Mouse (Mus musculus) kidney, adult 2 months (tissue): ENCODE measurements around the gene Cog3. TPM values are rescaled to one million over a fixed set of nuclear protein-coding genes. Genes with fewer than 3 reads are reported as not detected.

Experiments
- DNase-seq: peaks from one replicate; pipeline ENCODE4 v3.0.0; 2021
- H3K27ac ChIP-seq: fragments of 200-500 bp; 2 replicates; pipeline ENCODE4 v1.5.1; 2012; ENCODE audit warnings: low read depth, low read length, control low read depth, inconsistent platforms; ENCODE audit not compliant: insufficient read depth
- H3K27me3 ChIP-seq: fragments of 200-500 bp; replicated peaks from 2 replicates; pipeline ENCODE4 v1.6.1; 2012; ENCODE audit warnings: mild to moderate bottlenecking, moderate library complexity, low read length, inconsistent platforms; ENCODE audit not compliant: control insufficient read depth, insufficient read depth
- H3K36me3 ChIP-seq: fragments of 200-500 bp; 2 replicates; pipeline ENCODE4 v1.6.1; 2012; ENCODE audit warnings: mild to moderate bottlenecking, moderate library complexity, low read length, inconsistent platforms; ENCODE audit not compliant: control insufficient read depth, insufficient read depth
- H3K4me1 ChIP-seq: fragments of 200-500 bp; 2 replicates; pipeline ENCODE4 v1.6.1; 2011; ENCODE audit warnings: low read length; ENCODE audit not compliant: control insufficient read depth, insufficient read depth
- H3K4me3 ChIP-seq: fragments of 200-500 bp; 2 replicates; pipeline ENCODE4 v1.5.1; 2011; ENCODE audit warnings: mild to moderate bottlenecking, low read depth, low read length, control low read depth; ENCODE audit not compliant: insufficient read depth
- CTCF ChIP-seq: fragments of 200-500 bp; conservative IDR thresholded peaks from 2 replicates; pipeline ENCODE4 v1.5.1; 2011; ENCODE audit warnings: low read depth, mild to moderate bottlenecking, control low read depth, low read length, moderate library complexity, mixed read lengths; ENCODE audit not compliant: insufficient read depth, insufficient read length
- POLR2A ChIP-seq: fragments of 200-500 bp; IDR thresholded peaks from one replicate; pipeline ENCODE4 v1.6.1; 2011; ENCODE audit warnings: low read depth, low read length, control low read depth
- WGBS: fragments of 180-500 bp; shearing (Covaris S2); methylation state at CpG from one replicate; pipeline ENCODE4 v1.1.7; 2018; 5-methylcytosine and 5-hydroxymethylcytosine counted together
- polyA plus RNA-seq: library from polyadenylated mRNA; depleted of rRNA; stranded (reverse); fragments of >200 nt; gene quantifications from 2 replicates; pipeline ENCODE4 v1.2.3, GENCODE M21; 2012

Gene Cog3
- polyA plus RNA-seq, 1 experiment = 10.0 TPM

DNA sequence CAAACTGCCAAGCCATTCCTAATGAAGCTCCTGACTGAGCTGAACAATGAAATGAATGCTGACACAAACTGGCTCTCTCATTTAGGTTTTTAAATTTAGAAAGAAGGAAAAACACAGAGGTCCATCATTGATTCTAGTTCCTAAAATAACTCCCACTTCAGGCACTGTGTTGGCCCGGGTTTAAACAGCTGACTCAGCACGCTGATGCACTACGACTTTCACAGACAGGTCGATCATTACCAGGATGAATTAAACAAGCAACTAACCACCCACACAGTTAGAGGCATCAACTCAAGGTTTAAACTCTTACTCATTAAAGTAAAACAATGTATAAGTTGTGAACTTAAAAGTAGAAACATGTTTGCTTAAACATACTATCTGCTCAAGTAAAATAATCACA is 47.7 kb downstream of the Cog3 start:
- H3K4me3 ChIP-seq = no peak overlapping the region
- DNase-seq = peak; percentile 78
- peak overlapping the region; percentile 82 for H3K27ac ChIP-seq
- peaks cover 7% of the 10 kb centered on the region for H3K36me3 ChIP-seq
- H3K27me3 ChIP-seq = no peaks in the 10 kb centered on the region
- 37% methylated on average over 4 of the region's 4 CpGs for WGBS
- TF ChIP-seq POLR2A = no peak
- no peak for TF ChIP-seq CTCF
- H3K4me1 ChIP-seq = peaks cover 13% of the 10 kb centered on the region

DNA sequence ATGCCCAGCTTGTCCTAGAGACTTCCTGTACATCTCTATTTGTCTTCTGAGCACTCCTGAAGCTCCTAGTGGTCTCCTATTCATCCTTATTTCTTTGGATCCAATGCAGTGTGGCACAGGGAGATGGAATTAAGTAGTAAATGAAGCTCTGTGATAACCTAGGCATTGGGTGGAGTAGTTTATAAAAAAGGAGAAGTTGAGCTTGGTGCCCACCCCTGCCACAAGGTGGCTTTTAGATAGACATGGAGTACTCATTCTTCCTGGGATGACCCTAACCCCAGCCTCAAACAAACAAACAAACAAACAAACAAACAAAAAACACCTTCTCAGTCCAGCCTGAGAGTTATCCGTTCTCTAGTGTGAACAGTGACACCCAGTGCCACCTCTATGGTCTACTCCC is 56.4 kb downstream of the Cog3 start:
- H3K27ac ChIP-seq = no peak overlapping the region
- no peaks in the 10 kb centered on the region for H3K36me3 ChIP-seq
- H3K4me1 ChIP-seq = no peaks in the 10 kb centered on the region
- no peak overlapping the region for H3K4me3 ChIP-seq
- DNase-seq = no peak
- WGBS = 68% methylated on average over 1 of the region's 1 CpGs
- H3K27me3 ChIP-seq = no peaks in the 10 kb centered on the region
- TF ChIP-seq CTCF (no peak), POLR2A (no peak)

DNA sequence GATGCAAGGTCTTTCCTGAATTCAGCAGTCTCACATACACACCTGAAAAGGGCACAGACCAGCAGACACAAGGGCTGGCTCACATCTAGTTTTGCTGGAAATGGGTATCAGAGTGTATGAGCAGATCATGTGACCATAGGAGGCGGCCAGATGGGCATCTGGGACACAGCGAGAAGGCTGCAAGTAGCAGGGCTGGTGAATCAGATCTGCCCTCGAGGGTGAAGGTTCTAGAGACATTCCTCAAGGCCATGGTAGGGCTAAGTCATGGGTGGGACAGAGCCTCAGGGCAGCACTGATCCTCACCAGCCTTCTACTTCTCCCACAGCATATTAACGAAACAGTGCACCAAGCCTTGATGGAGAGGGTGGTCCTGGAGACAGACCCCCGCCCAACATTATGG is 58.2 kb downstream of the Cog3 start:
- H3K4me3 ChIP-seq = no peak overlapping the region
- H3K4me1 ChIP-seq = no peaks in the 10 kb centered on the region
- DNase-seq = peak; percentile 14
- H3K36me3 ChIP-seq = no peaks in the 10 kb centered on the region
- 74% methylated on average over 5 of the region's 5 CpGs for WGBS
- no peak overlapping the region for H3K27ac ChIP-seq
- TF ChIP-seq CTCF = no peak
- TF ChIP-seq POLR2A = no peak
- no peaks in the 10 kb centered on the region for H3K27me3 ChIP-seq

DNA sequence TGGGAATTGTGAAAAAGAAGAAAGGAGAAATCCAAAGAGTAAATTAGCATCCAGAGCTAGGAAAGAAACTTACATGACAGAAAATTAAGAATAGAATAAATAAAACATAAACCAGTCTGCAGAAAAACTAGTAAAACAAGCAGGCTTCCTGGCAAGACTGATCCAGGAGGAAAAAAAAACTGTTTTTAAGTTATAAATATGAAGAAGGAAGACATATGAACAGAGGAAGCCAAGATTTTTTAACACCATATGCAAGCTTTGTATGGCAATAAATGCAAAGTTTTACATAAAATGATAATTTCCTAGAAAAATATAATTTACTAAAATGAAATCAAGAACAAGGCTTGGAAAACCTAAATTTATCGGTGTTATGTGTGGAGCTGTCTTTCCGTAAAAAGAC is 63.9 kb downstream of the Cog3 start:
- Histone ChIP-seq H3K4me1 (no peaks in the 10 kb centered on the region), H3K36me3 (no peaks in the 10 kb centered on the region), H3K4me3 (no peak overlapping the region), H3K27ac (no peak overlapping the region), H3K27me3 (no peaks in the 10 kb centered on the region)
- no peak for DNase-seq
- WGBS = 91% methylated on average over 2 of the region's 2 CpGs
- TF ChIP-seq POLR2A = no peak
- TF ChIP-seq CTCF = no peak

DNA sequence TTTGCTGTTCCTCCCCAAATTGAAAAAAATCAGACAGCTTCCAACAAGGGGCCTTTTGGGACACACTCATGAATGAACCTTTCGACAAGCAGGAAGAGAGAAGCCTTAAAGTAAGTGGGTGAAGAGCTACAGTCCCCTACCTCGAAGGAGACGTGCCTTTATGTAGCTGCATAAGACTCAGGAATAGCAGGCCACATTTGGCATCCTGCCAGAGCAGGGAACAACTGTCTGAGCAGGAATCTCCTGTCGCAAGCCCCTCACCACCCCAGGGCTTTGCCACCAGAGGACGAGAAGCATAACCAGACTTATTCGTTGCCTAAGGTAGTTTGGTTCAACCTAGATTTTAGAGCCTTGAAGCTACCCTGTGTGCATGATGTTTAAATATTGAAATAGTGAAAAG is 78.0 kb downstream of the Cog3 start:
- DNase-seq = no peak
- no peak overlapping the region for H3K27ac ChIP-seq
- TF ChIP-seq POLR2A (no peak), CTCF (no peak)
- no peaks in the 10 kb centered on the region for H3K4me1 ChIP-seq
- 50% methylated on average over 6 of the region's 6 CpGs for whole genome bisulfite sequencing
- H3K4me3 ChIP-seq = no peak overlapping the region
- H3K27me3 ChIP-seq = no peaks in the 10 kb centered on the region
- H3K36me3 ChIP-seq = no peaks in the 10 kb centered on the region

DNA sequence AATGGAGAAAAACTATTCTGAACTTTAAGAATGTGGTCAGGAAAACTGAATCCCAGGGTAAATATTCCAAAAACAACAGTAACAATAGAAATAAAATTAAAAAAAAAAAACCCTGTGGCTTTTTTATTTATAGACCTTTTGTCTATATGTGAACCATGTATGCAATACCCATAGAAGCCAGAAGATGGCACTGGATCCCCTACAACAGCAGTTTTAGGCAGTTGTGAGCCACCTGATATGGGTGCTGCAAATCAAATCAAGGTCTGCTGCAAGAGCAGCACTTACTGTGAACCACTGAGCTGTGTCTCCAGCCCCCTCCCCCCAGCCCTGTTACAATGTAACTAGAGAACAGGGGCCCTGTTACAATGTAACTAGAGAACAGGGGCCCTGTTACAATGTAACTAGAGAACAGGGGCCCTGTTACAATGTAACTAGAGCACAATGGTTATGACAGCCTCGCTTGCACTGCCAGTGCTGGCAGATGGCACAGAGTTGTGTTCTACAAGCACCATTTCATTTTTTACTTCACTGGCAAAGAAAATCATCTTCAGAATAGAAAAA is 85.2 kb downstream of the Cog3 start:
- H3K4me1 ChIP-seq = peaks cover 4% of the 10 kb centered on the region; the same call in 1 of the 2 replicates
- peak; percentile 80 for DNase-seq
- WGBS = 46% methylated on average over 1 of the region's 1 CpGs
- no peak overlapping the region for H3K4me3 ChIP-seq
- H3K36me3 ChIP-seq = no peaks in the 10 kb centered on the region
- no peaks in the 10 kb centered on the region for H3K27me3 ChIP-seq
- TF ChIP-seq CTCF (no peak), POLR2A (no peak)
- peak overlapping the region; percentile 81 for H3K27ac ChIP-seq

DNA sequence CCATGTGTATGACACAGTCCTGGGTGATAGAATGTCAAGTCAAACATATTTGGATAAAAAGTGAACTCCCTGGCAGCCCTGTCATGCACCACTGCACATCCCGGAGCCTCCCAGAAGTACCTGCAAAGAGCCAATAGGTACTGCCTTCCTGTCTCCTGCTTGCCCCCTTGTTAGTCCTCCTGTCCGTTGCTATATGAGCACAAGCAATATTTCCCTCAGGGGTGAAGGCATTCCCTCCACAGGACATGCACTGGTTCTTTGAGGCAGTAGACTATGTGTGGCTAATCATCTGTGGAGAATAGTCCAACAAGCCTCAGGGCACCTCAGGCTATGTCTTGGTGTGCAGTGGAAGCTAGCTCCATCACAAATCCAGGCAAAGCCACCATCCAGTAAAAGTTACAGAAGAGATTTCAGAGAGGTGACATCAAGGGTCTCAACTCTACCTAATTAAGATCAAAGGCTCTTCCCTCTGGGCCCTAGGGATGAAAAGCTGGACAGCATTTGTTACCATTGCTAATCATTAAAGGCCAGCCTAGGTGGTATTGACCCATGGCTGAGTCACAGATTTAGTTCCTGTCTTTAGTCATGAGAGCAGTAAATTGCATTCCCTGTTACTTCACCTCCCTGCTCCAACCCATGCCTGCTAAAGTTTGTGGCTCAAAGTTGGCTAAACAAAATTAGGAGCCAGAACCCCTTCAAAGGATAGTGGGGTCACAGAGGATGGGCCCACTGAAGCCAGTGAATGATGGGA is 88.7 kb downstream of the Cog3 start:
- peak; percentile 51 for DNase-seq
- no peak overlapping the region for H3K27ac ChIP-seq
- WGBS = 33% methylated on average over 2 of the region's 2 CpGs

More for the DNA sequence above, 88.7 kb downstream of the Cog3 start:
- no peaks in the 10 kb centered on the region for H3K27me3 ChIP-seq
- TF ChIP-seq POLR2A = no peak
- no peak for TF ChIP-seq CTCF
- peaks cover 4% of the 10 kb centered on the region; the same call in 1 of the 2 replicates for H3K4me1 ChIP-seq
- H3K36me3 ChIP-seq = no peaks in the 10 kb centered on the region
- H3K4me3 ChIP-seq = no peak overlapping the region
